ENCODE assay signal across 12 mouse cellular contexts in genomic region chr1:58946718-58947117, GRCm38 (mm10).
"Had no signal": no experiment of that assay in that cellular context is flagged by ENCODE, and none has a peak within 500 bp of the region (broad histone marks: within the 10 kb centered on the region; RNA-seq: fewer than 3 reads in every experiment).

No protein-coding gene starts in this region.

- H3K27me3 ChIP-seq: limb, embryonic 12.5 days; liver, embryonic 15.5 days; midbrain, embryonic 13.5 days; neural tube, embryonic 15.5 days had no signal

- DNase-seq: kidney, postnatal 10 days; liver; lung, adult 2 months; lung, postnatal 10 days; lung, postnatal 4 days; right cerebral cortex, adult 18-20 months; right cerebral cortex, postnatal 25 days; thymus, postnatal 36 days had no signal

- H3K27ac ChIP-seq: limb, embryonic 12.5 days; liver, embryonic 15.5 days; midbrain, embryonic 13.5 days; neural tube, embryonic 15.5 days had no signal

- H3K4me2 ChIP-seq: limb, embryonic 12.5 days; liver, embryonic 15.5 days; midbrain, embryonic 13.5 days; neural tube, embryonic 15.5 days had no signal

- H3K9me3 ChIP-seq: limb, embryonic 12.5 days; liver, embryonic 15.5 days; midbrain, embryonic 13.5 days; neural tube, embryonic 15.5 days had no signal

- H3K9ac ChIP-seq: limb, embryonic 12.5 days; liver, embryonic 15.5 days; midbrain, embryonic 13.5 days; neural tube, embryonic 15.5 days had no signal

- H3K4me1 ChIP-seq: neural tube, embryonic 15.5 days had no signal

- H3K4me3 ChIP-seq: limb, embryonic 12.5 days; liver, embryonic 15.5 days; midbrain, embryonic 13.5 days; neural tube, embryonic 15.5 days had no signal

- ATAC-seq: midbrain, embryonic 13.5 days had no signal
